ENCODE assay signal across 19 mouse cellular contexts in the genomic region with DNA sequence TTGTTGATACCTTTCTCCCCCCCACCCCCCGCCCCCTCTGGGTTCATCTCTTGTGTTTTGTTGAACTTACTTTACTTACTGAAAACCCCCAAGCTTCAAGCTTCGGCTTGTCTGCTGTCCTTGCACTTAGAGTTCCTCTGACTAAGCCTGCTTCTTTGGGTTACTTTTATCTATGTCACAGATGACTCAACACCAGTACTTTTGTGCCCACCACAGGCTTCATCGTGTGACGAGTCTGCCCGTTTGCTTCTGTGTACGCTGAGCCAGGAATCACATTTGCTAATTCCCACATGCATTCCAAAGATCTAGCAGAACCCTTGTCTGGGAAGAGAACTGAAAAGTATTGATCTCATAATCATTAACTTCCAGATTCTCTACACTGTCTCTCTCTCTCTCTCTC.
A peak's percentile ranks its signal among the peaks of the same experiment; 100 is the strongest.
DNase-seq lines count a peak whose midpoint lies in the region; TF ChIP-seq lines count a peak whose summit lies in the region.
"Had no signal": no experiment of that assay in that cellular context is flagged by ENCODE, and none has a peak within 500 bp of the region (broad histone marks: within the 10 kb centered on the region; RNA-seq: fewer than 3 reads in every experiment).

No protein-coding gene starts in this region.

- TF ChIP-seq CTCF in C2C12 (IDR thresholded peaks at IDR 0.05; ENCODE audit: control insufficient read depth, insufficient read depth, insufficient read length), result no peak

- no peaks in the 10 kb centered on the region for H3K36me3 ChIP-seq in C2C12 (ENCODE audit: control insufficient read depth, insufficient read depth)
- no peaks in the 10 kb centered on the region for H3K36me3 ChIP-seq in myocyte (ENCODE audit: control insufficient read depth, insufficient read depth)
- H3K36me3 ChIP-seq: embryonic facial prominence, embryonic 10.5 days; forebrain, embryonic 15.5 days; heart, embryonic 12.5 days; hindbrain, embryonic 15.5 days had no signal

- no peak for TF ChIP-seq POLR2A in myocyte (IDR thresholded peaks at IDR 0.05; ENCODE audit: insufficient read length, low read depth)

- H3K79me2 ChIP-seq in C2C12 (ENCODE audit: control insufficient read depth, insufficient read depth), result no peaks in the 10 kb centered on the region
- H3K79me2 ChIP-seq in myocyte (ENCODE audit: control insufficient read depth, insufficient read depth), result no peaks in the 10 kb centered on the region

- H3K4me3 ChIP-seq in C2C12 (ENCODE audit: insufficient read depth, poor library complexity, severe bottlenecking), result no peak overlapping the region
- no peak overlapping the region for H3K4me3 ChIP-seq in myocyte
- H3K4me3 ChIP-seq: embryonic facial prominence, embryonic 10.5 days; erythroblast, embryonic 14.5 days; forebrain, embryonic 15.5 days; heart, embryonic 12.5 days; hindbrain, embryonic 15.5 days had no signal

- DNase-seq in left cerebral cortex, postnatal 14 days (ENCODE audit: low spot score in 2 of 2), result peak; percentile 6 to 17
- no peak for DNase-seq in left cerebral cortex, adult 8-10 months (ENCODE audit: low spot score in 2 of 2)
- DNase-seq in 3134 (ENCODE audit: extremely low read depth, insufficient read length, low spot score), result peak; percentile 28
- DNase-seq in yolk sac, embryonic 10.5 days (ENCODE audit: low spot score), result no peak
- DNase-seq in urinary bladder, postnatal 10 days (ENCODE audit: low spot score), result no peak
- DNase-seq: adrenal gland, postnatal 14 days; B cell, adult 2 months; cerebellum, adult 18-20 months; cerebellum, adult 9-11 months; cerebellum, postnatal 36 days; gastrocnemius, postnatal 14 days; heart, postnatal 36 days had no signal

- H3K79me3 ChIP-seq in C2C12 (ENCODE audit: low read depth), result no peaks in the 10 kb centered on the region

- intact Hi-C loops in left cerebral cortex, postnatal 14 days (cut with DNase I), result no loop called here

- no peak overlapping the region for H3ac ChIP-seq in C2C12 (ENCODE audit: control insufficient read depth, insufficient read length, low read depth)
- H3ac ChIP-seq in myocyte (ENCODE audit: control insufficient read depth, insufficient read length), result no peak overlapping the region

- H3K27me3 ChIP-seq in C2C12 (ENCODE audit: control insufficient read depth, insufficient read depth, insufficient read length) (no peaks in the 10 kb centered on the region), myocyte (ENCODE audit: control insufficient read depth, insufficient read depth, insufficient read length) (no peaks in the 10 kb centered on the region)
- H3K27me3 ChIP-seq: forebrain, embryonic 15.5 days; heart, embryonic 12.5 days; hindbrain, embryonic 15.5 days had no signal

- peak overlapping the region; percentile 7 for H3K4me2 ChIP-seq in myocyte (ENCODE audit: low read depth)
- H3K4me2 ChIP-seq: forebrain, embryonic 15.5 days; heart, embryonic 12.5 days; hindbrain, embryonic 15.5 days had no signal

TF ChIP-seq in C2C12, 6 proteins besides CTCF, POLR2A, EP300 and RAD21:
- TF ChIP-seq CEBPB (IDR thresholded peaks at IDR 0.05; ENCODE audit: low read depth), result no peak
- peak; percentile 3 for TF ChIP-seq MYOD1 (IDR thresholded peaks at IDR 0.05; ENCODE audit: control insufficient read depth, insufficient read length, low read depth)
- no peak for TF ChIP-seq USF1 (IDR thresholded peaks at IDR 0.05; ENCODE audit: low read depth)
- no peak for TF ChIP-seq MAX (IDR thresholded peaks at IDR 0.05)
- no peak for TF ChIP-seq MYOG (IDR thresholded peaks at IDR 0.05; ENCODE audit: control insufficient read depth, extremely low read depth, insufficient read length)

TF ChIP-seq in myocyte, 11 proteins besides CTCF, POLR2A, EP300 and RAD21:
- TF ChIP-seq SRF (IDR thresholded peaks at IDR 0.05; ENCODE audit: control insufficient read depth, insufficient read length, low read depth) (no peak), E2F4 (IDR thresholded peaks at IDR 0.05; ENCODE audit: insufficient read depth) (no peak), MYOG (IDR thresholded peaks at IDR 0.05; ENCODE audit: control insufficient read depth in 1 of 3, insufficient read depth in 1 of 3, insufficient read length in 2 of 3, low read depth in 2 of 3) (no peak), REST (IDR thresholded peaks at IDR 0.05; ENCODE audit: insufficient read depth, insufficient read length) (no peak), TCF12 (IDR thresholded peaks at IDR 0.05; ENCODE audit: insufficient read depth, poor library complexity, severe bottlenecking) (no peak), CEBPB (IDR thresholded peaks at IDR 0.05; ENCODE audit: insufficient read depth, poor library complexity, severe bottlenecking) (no peak), MAX (IDR thresholded peaks at IDR 0.05; ENCODE audit: low read depth) (no peak), MYOD1 (IDR thresholded peaks at IDR 0.05; ENCODE audit: control insufficient read depth in 1 of 3, insufficient read length in 2 of 3, low read depth in 2 of 3) (no peak), POLR2AphosphoS2 (IDR thresholded peaks at IDR 0.05; ENCODE audit: insufficient read length, low read depth) (no peak), TCF3 (IDR thresholded peaks at IDR 0.05; ENCODE audit: insufficient read length, low read depth) (no peak), USF1 (IDR thresholded peaks at IDR 0.05; ENCODE audit: low read depth) (no peak)

Comparison
In these comparisons a context has a peak if more than half of its experiments do, and no peak if none do; other contexts are left out.
1. DNase-seq: peak in left cerebral cortex, postnatal 14 days (2 of 2) and 3134 (single experiment); none in left cerebral cortex, adult 8-10 months (0 of 2), yolk sac, embryonic 10.5 days (single experiment) and urinary bladder, postnatal 10 days (single experiment).